Mouse (Mus musculus) small intestine, adult 2 months (tissue): ENCODE measurements at regions not wholly inside any gene's neighbourhood (a gene's known extent, or its start where the extent isn't known, plus 50 kb on each side); places are given as distances from the start of the nearest gene placed in this dataset.

ENCODE experiments used
- CTCF ChIP-seq: fragments of 200-500 bp; IDR thresholded peaks from 2 replicates; pipeline ENCODE4 v1.5.1; 2012; ENCODE audit warnings: low read depth, mild to moderate bottlenecking, control low read depth, inconsistent platforms, low read length, moderate library complexity, mixed read lengths; ENCODE audit not compliant: insufficient replicate concordance, insufficient read length; ENCODE audit errors: extremely low read depth
- POLR2A ChIP-seq: fragments of 200-500 bp; IDR thresholded peaks from 2 replicates; pipeline ENCODE4 v1.6.1; 2012; ENCODE audit warnings: low read depth, mild to moderate bottlenecking, control low read depth, inconsistent platforms, low read length, moderate library complexity

- TF ChIP-seq CTCF (no peak), POLR2A (no peak)
Observed at GRCm38 (mm10) chr15:96180977-96181376, 106.3 kb upstream of the Arid2 start.
